Mouse (Mus musculus): ENCODE data around the gene Fam217a.
"Not testable (repeated sequence)": the region's sequence is repeated elsewhere in the genome, so short reads cannot be mapped to it uniquely, and the experiment has no call there.

DNA sequence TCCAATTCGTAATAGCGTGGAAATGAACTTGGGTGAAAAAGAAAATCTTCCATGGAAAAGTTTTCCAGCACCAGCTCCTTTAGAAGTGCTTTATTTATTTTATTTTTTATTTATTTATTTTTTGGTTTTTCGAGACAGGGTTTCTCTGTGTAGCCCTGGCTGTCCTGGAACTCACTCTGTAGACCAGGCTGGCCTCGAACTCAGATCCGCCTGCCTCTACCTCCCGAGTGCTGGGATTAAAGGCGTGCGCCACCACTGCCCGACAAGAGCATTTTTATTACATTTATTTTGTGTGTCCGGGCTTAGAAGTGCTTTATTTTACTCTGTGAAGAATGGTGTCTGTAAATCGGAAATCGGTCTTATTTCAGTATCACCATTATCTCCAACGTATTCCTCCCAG, 49.4 kb downstream of the Fam217a start:
- not testable (repeated sequence) for TF ChIP-seq CTCF, POLR2A (IDR thresholded peaks at IDR 0.05; ENCODE audit: insufficient read depth, low read depth, low read length)
